Mouse (Mus musculus): ENCODE results near the gene Ppp6r1.

GRCm38 (mm10) chr7:4663179-4663578 is 4.4 kb upstream of the Ppp6r1 start:
- TF ChIP-seq CTCF (conservative IDR thresholded peaks at IDR 0.05; ENCODE audit: insufficient read depth, insufficient read length, low read depth, low read length) (no peak), POLR2A (IDR thresholded peaks at IDR 0.05; ENCODE audit: low read depth, low read length) (no peak)

Measured in kidney, adult 2 months (tissue).